Mouse (Mus musculus): ENCODE measurements at regions not wholly inside any gene's neighbourhood (a gene's known extent, or its start where the extent isn't known, plus 50 kb on each side); places are given as distances from the start of the nearest gene placed in this dataset.

- no peak for TF ChIP-seq POLR2A (IDR thresholded peaks at IDR 0.05; ENCODE audit: extremely low read depth, insufficient read depth, low read length)
- no peak for TF ChIP-seq CTCF (IDR thresholded peaks at IDR 0.05; ENCODE audit: extremely low read depth, insufficient read depth, low read length)
Observed at GRCm38 (mm10) chr17:51585263-51585662, 247.8 kb downstream of the Satb1 start.

Data from cortical plate, adult 2 months (tissue).